Mouse (Mus musculus) myocyte (in vitro differentiated cells): Measurements from ENCODE around the gene Per1. TPM values are rescaled to one million over a fixed set of nuclear protein-coding genes. Genes with fewer than 3 reads are reported as not detected.
A peak's percentile ranks its signal among the peaks of the same experiment; 100 is the strongest.

ENCODE experiments used
- H3K27me3 ChIP-seq: one replicate; pipeline ENCODE4 v1.6.1; 2011; ENCODE audit not compliant: control insufficient read depth, insufficient read depth, insufficient read length
- H3K36me3 ChIP-seq: one replicate; pipeline ENCODE4 v1.6.1; 2011; ENCODE audit not compliant: control insufficient read depth, insufficient read depth
- H3K4me2 ChIP-seq: one replicate; pipeline ENCODE4 v1.6.1; 2011; ENCODE audit warnings: low read depth, control low read depth
- H3K4me3 ChIP-seq: one replicate; pipeline ENCODE4 v1.5.1; 2011; ENCODE audit warnings: mild to moderate bottlenecking, control low read depth, moderate library complexity
- H3K79me2 ChIP-seq: one replicate; pipeline ENCODE4 v1.6.1; 2011; ENCODE audit not compliant: control insufficient read depth, insufficient read depth
- H3ac ChIP-seq: one replicate; pipeline ENCODE4 v1.6.1; 2011; ENCODE audit not compliant: control insufficient read depth, insufficient read length
- CEBPB ChIP-seq: IDR thresholded peaks from 2 replicates; pipeline ENCODE4 v1.6.1; 2011; ENCODE audit warnings: mild to moderate bottlenecking, moderate library complexity; ENCODE audit not compliant: poor library complexity, insufficient read depth, severe bottlenecking
- E2F4 ChIP-seq: IDR thresholded peaks from one replicate; pipeline ENCODE4 v1.6.1; 2011; ENCODE audit warnings: mild to moderate bottlenecking, control low read depth, moderate library complexity; ENCODE audit not compliant: insufficient read depth
- MAX ChIP-seq: IDR thresholded peaks from one replicate; pipeline ENCODE4 v1.6.1; 2011; ENCODE audit warnings: low read depth, mild to moderate bottlenecking, control low read depth
- MYOD1 ChIP-seq, 3 experiments: IDR thresholded peaks; one replicate each; pipeline ENCODE4 v1.6.1; 2011; ENCODE audit warnings: control low read depth in 2 of 3, low read depth in 2 of 3, mild to moderate bottlenecking in 2 of 3, moderate library complexity in 1 of 3; ENCODE audit not compliant: insufficient read length in 2 of 3, control insufficient read depth in 1 of 3
- MYOG ChIP-seq, 3 experiments: IDR thresholded peaks; one replicate each; pipeline ENCODE4 v1.6.1; 2011; ENCODE audit warnings: control low read depth in 2 of 3, low read depth in 2 of 3, mild to moderate bottlenecking in 2 of 3; ENCODE audit not compliant: insufficient read length in 2 of 3, control insufficient read depth in 1 of 3, insufficient read depth in 1 of 3
- POLR2A ChIP-seq: IDR thresholded peaks from one replicate; pipeline ENCODE4 v1.6.1; 2011; ENCODE audit warnings: low read depth, mild to moderate bottlenecking, control low read depth, moderate library complexity; ENCODE audit not compliant: insufficient read length
- POLR2AphosphoS2 ChIP-seq: IDR thresholded peaks from one replicate; pipeline ENCODE4 v1.6.1; 2011; ENCODE audit warnings: low read depth, control low read depth; ENCODE audit not compliant: insufficient read length
- REST ChIP-seq: IDR thresholded peaks from one replicate; pipeline ENCODE4 v1.6.1; 2011; ENCODE audit warnings: mild to moderate bottlenecking, control low read depth, moderate library complexity; ENCODE audit not compliant: insufficient read depth, insufficient read length
- SRF ChIP-seq: IDR thresholded peaks from one replicate; pipeline ENCODE4 v1.6.1; 2011; ENCODE audit warnings: low read depth; ENCODE audit not compliant: control insufficient read depth, insufficient read length
- TCF12 ChIP-seq: IDR thresholded peaks from one replicate; pipeline ENCODE4 v1.6.1; 2011; ENCODE audit warnings: mild to moderate bottlenecking, control low read depth; ENCODE audit not compliant: poor library complexity, insufficient read depth, severe bottlenecking
- TCF3 ChIP-seq: IDR thresholded peaks from one replicate; pipeline ENCODE4 v1.6.1; 2011; ENCODE audit warnings: low read depth, control low read depth; ENCODE audit not compliant: insufficient read length
- USF1 ChIP-seq: IDR thresholded peaks from one replicate; pipeline ENCODE4 v1.6.1; 2011; ENCODE audit warnings: low read depth, mild to moderate bottlenecking, control low read depth, moderate library complexity
- polyA plus RNA-seq: library from polyadenylated mRNA; unstranded; fragments of >200 nt; fragmentation: generic; extraction: Trizol; gene quantifications from one replicate; pipeline ENCODE4 v1.2.1, GENCODE M21; 2012; ENCODE audit warnings: missing spikeins

Gene Per1
- polyA plus RNA-seq, 1 experiment = 8.9 TPM

DNA sequence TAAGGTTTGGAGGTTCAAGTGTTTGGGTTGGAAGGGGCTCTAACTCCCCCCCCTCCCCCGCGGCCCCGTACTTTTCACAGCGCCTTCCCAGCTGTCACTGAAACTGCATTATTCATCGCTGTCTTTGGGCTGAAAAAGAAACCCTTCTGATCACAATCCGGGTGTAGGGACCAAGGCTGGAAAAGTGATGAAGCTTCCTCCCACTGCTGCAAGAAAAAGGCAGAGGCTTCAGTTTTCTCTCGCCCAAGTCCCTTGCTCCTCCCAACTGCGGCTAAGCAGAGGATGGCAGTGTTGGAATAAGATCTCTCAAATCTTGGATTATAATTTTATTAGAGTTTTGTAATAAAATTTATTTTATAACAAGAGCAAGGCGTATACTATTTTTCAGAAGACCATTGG lies 22.4 kb upstream of the Per1 start:
- peak overlapping the region; percentile 92 for H3K4me2 ChIP-seq
- H3ac ChIP-seq = no peak overlapping the region
- H3K27me3 ChIP-seq = no peaks in the 10 kb centered on the region
- H3K79me2 ChIP-seq = no peaks in the 10 kb centered on the region
- no peak for TF ChIP-seq MYOG (IDR thresholded peaks at IDR 0.05; ENCODE audit: control insufficient read depth in 1 of 3, insufficient read depth in 1 of 3, insufficient read length in 2 of 3, low read depth in 2 of 3)
- TF ChIP-seq USF1 = no peak
- no peak for TF ChIP-seq REST
- no peak for TF ChIP-seq MAX
- TF ChIP-seq TCF3 = no peak
- TF ChIP-seq POLR2AphosphoS2 = no peak
- no peak for TF ChIP-seq CEBPB
- no peak for TF ChIP-seq POLR2A
- no peak for TF ChIP-seq E2F4
- TF ChIP-seq MYOD1 (IDR thresholded peaks at IDR 0.05; ENCODE audit: control insufficient read depth in 1 of 3, insufficient read length in 2 of 3, low read depth in 2 of 3) = no peak
- no peak for TF ChIP-seq TCF12
- no peak for TF ChIP-seq SRF
- H3K4me3 ChIP-seq = peak overlapping the region; percentile 0
- no peaks in the 10 kb centered on the region for H3K36me3 ChIP-seq

DNA sequence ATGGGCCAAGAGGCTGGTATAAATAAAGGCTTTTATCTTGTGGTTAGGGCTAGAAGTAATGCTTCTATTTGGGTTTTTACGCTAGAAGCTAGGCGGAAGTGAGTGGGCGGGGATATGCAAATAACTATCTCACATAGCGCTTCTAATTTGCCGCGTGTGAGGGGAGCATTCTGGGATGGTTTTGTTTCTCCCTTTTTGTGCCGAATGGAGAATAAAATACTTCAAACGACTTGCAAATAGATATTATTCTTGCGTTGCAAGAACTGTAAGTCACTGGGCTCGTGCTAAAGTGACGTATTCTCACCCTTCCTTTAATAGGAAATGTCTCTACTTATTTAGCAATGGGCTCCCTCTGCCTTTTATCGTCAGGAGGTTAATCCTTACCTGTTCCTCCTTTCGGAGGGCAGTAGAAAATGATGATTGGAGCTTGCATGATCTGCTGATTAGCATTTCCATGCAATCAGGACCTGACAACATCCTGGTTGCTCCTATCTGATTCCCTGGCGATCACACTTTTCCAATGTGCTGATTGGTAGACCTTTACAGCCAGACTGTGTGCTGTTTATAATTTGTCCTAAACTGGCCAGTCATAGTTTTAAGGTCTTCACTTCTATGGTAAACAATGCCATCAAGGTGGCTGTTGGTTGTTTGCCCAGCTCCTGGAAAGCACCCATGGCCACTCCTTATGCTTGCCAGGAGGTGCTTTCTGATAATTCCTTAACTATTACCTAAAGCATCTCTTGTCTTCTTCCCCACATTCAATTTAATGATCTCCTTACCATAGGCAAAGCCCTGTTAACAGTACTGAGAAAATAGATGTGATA lies 21.7 kb upstream of the Per1 start:
- Histone ChIP-seq H3K4me2 (peak overlapping the region; percentile 92), H3ac (no peak overlapping the region), H3K27me3 (no peaks in the 10 kb centered on the region), H3K79me2 (no peaks in the 10 kb centered on the region), H3K36me3 (no peaks in the 10 kb centered on the region), H3K4me3 (peak overlapping the region; percentile 0)
- TF ChIP-seq MAX (no peak), TCF12 (no peak), USF1 (no peak), E2F4 (no peak), POLR2A (peak; percentile 85), REST (no peak), SRF (no peak), POLR2AphosphoS2 (peak; percentile 86), MYOG (IDR thresholded peaks at IDR 0.05; ENCODE audit: control insufficient read depth in 1 of 3, insufficient read depth in 1 of 3, insufficient read length in 2 of 3, low read depth in 2 of 3) (no peak), MYOD1 (IDR thresholded peaks at IDR 0.05; ENCODE audit: control insufficient read depth in 1 of 3, insufficient read length in 2 of 3, low read depth in 2 of 3) (no peak), CEBPB (peak; percentile 70; the same call in 1 of the 2 replicates), TCF3 (no peak)

- H3K4me3 ChIP-seq = no peak overlapping the region
- TF ChIP-seq POLR2AphosphoS2 = no peak
- no peak for TF ChIP-seq MYOD1 (IDR thresholded peaks at IDR 0.05; ENCODE audit: control insufficient read depth in 1 of 3, insufficient read length in 2 of 3, low read depth in 2 of 3)
- TF ChIP-seq REST = no peak
- TF ChIP-seq POLR2A = no peak
- TF ChIP-seq E2F4 = no peak
- no peak for TF ChIP-seq CEBPB
- no peak for TF ChIP-seq MYOG (IDR thresholded peaks at IDR 0.05; ENCODE audit: control insufficient read depth in 1 of 3, insufficient read depth in 1 of 3, insufficient read length in 2 of 3, low read depth in 2 of 3)
- no peak for TF ChIP-seq MAX
- H3K27me3 ChIP-seq = no peaks in the 10 kb centered on the region
- H3K4me2 ChIP-seq = peak overlapping the region; percentile 21
- H3K36me3 ChIP-seq = no peaks in the 10 kb centered on the region
- H3ac ChIP-seq = no peak overlapping the region
- H3K79me2 ChIP-seq = no peaks in the 10 kb centered on the region
Observed at GRCm38 (mm10) chr11:69073951-69074775, 20.9 kb upstream of the Per1 start.

GRCm38 (mm10) chr11:69074776-69075069 lies 20.3 kb upstream of the Per1 start:
- Histone ChIP-seq H3K4me3 (no peak overlapping the region), H3K4me2 (no peak overlapping the region), H3K79me2 (no peaks in the 10 kb centered on the region), H3K27me3 (no peaks in the 10 kb centered on the region), H3K36me3 (no peaks in the 10 kb centered on the region), H3ac (no peak overlapping the region)
- TF ChIP-seq MYOD1 (IDR thresholded peaks at IDR 0.05; ENCODE audit: control insufficient read depth in 1 of 3, insufficient read length in 2 of 3, low read depth in 2 of 3) (no peak), E2F4 (no peak), REST (no peak), POLR2A (no peak), MYOG (IDR thresholded peaks at IDR 0.05; ENCODE audit: control insufficient read depth in 1 of 3, insufficient read depth in 1 of 3, insufficient read length in 2 of 3, low read depth in 2 of 3) (no peak), SRF (no peak), CEBPB (no peak), TCF3 (no peak), POLR2AphosphoS2 (no peak), USF1 (no peak), TCF12 (no peak), MAX (no peak)
